Mouse (Mus musculus) cerebellum, adult 2 months (tissue): ENCODE measurements at regions not wholly inside any gene's neighbourhood (a gene's known extent, or its start where the extent isn't known, plus 50 kb on each side); places are given as distances from the start of the nearest gene placed in this dataset.

Experiments
- CTCF ChIP-seq: fragments of 200-500 bp; IDR thresholded peaks from 2 replicates; pipeline ENCODE4 v1.5.1; 2011; ENCODE audit warnings: low read depth, mild to moderate bottlenecking, control low read depth, low read length, moderate library complexity, borderline replicate concordance; ENCODE audit not compliant: insufficient read depth
- POLR2A ChIP-seq: fragments of 200-500 bp; IDR thresholded peaks from 2 replicates; pipeline ENCODE4 v1.6.1; 2011; ENCODE audit warnings: low read length, control low read depth, borderline replicate concordance; ENCODE audit not compliant: insufficient read depth

DNA sequence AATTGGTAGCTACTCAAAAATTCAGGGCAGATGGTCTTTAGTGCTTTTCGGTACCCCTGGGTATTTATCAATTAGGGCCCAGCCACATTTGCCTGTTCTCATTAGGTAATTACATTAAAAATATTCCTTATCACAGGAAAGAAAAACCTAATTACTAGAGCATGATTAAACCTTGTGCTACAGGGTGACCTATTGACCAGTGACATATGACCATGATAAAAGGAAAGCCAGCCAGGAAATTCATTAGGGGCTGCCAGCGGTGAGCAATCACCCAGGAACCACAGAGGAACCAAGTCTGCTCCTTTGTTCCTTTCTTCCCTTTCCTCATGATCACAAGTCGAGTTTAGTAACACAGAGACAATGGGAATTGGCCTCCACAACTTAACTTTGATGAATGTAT lies 394.4 kb upstream of the Prickle1 start:
- TF ChIP-seq POLR2A (no peak), CTCF (no peak)
